Mouse (Mus musculus) testis, adult 2 months (tissue): ENCODE measurements around the gene Myo1d. TPM values are rescaled to one million over a fixed set of nuclear protein-coding genes. Genes with fewer than 3 reads are reported as not detected.

Source experiments
- H3K27ac ChIP-seq: fragments of 200-500 bp; 2 replicates; pipeline ENCODE4 v1.5.1; 2012; ENCODE audit warnings: low read depth, low read length; ENCODE audit not compliant: control insufficient read depth, insufficient read depth
- H3K27me3 ChIP-seq: fragments of 200-500 bp; 2 replicates; pipeline ENCODE4 v1.6.1; 2012; ENCODE audit warnings: mild to moderate bottlenecking, low read length, moderate library complexity; ENCODE audit not compliant: control insufficient read depth, insufficient read depth
- H3K36me3 ChIP-seq: fragments of 200-500 bp; 2 replicates; pipeline ENCODE4 v1.6.1; 2012; ENCODE audit warnings: mild to moderate bottlenecking, low read length; ENCODE audit not compliant: control insufficient read depth, insufficient read depth
- H3K4me1 ChIP-seq: fragments of 200-500 bp; 2 replicates; pipeline ENCODE4 v1.6.1; 2012; ENCODE audit warnings: low read length; ENCODE audit not compliant: control insufficient read depth, insufficient read depth
- H3K4me3 ChIP-seq: fragments of 200-500 bp; 2 replicates; pipeline ENCODE4 v1.5.1; 2012; ENCODE audit warnings: low read depth, mild to moderate bottlenecking, low read length, moderate library complexity, mixed read lengths; ENCODE audit not compliant: control insufficient read depth
- CTCF ChIP-seq: fragments of 200-500 bp; IDR thresholded peaks from 2 replicates; pipeline ENCODE4 v1.5.1; 2012; ENCODE audit warnings: low read depth, mild to moderate bottlenecking, inconsistent platforms, low read length, moderate library complexity; ENCODE audit not compliant: control insufficient read depth, insufficient read depth, insufficient replicate concordance
- POLR2A ChIP-seq: fragments of 200-500 bp; IDR thresholded peaks from 2 replicates; pipeline ENCODE4 v1.6.1; 2012; ENCODE audit warnings: low read depth, mild to moderate bottlenecking, inconsistent platforms, low read length, moderate library complexity; ENCODE audit not compliant: control insufficient read depth
- polyA plus RNA-seq: library from polyadenylated mRNA; depleted of rRNA; stranded (reverse); fragments of >200 nt; gene quantifications from 2 replicates; pipeline ENCODE4 v1.2.3, GENCODE M21; 2012

The Myo1d gene
- polyA plus RNA-seq, 1 experiment = 4.6 TPM

GRCm38 (mm10) chr11:80503281-80503680 is 276.5 kb downstream of the Myo1d start:
- TF ChIP-seq POLR2A (no peak), CTCF (no peak)
- Histone ChIP-seq H3K27ac (no peak overlapping the region), H3K4me3 (no peak overlapping the region), H3K27me3 (no peaks in the 10 kb centered on the region), H3K36me3 (no peaks in the 10 kb centered on the region), H3K4me1 (peaks cover 3% of the 10 kb centered on the region)

- Histone ChIP-seq H3K27me3 (no peaks in the 10 kb centered on the region), H3K4me1 (peaks cover 3% of the 10 kb centered on the region), H3K36me3 (no peaks in the 10 kb centered on the region), H3K27ac (no peak overlapping the region), H3K4me3 (no peak overlapping the region)
- TF ChIP-seq CTCF (no peak), POLR2A (no peak)
These were observed 280.3 kb downstream of the Myo1d start for GRCm38 (mm10) chr11:80499550-80499952.

GRCm38 (mm10) chr11:80498328-80499070 is 281.3 kb downstream of the Myo1d start:
- no peaks in the 10 kb centered on the region for H3K36me3 ChIP-seq
- no peak for TF ChIP-seq POLR2A
- no peak for TF ChIP-seq CTCF

GRCm38 (mm10) chr11:80497225-80497919 is 282.5 kb downstream of the Myo1d start:
- Histone ChIP-seq H3K27me3 (no peaks in the 10 kb centered on the region), H3K36me3 (no peaks in the 10 kb centered on the region), H3K4me3 (no peak overlapping the region), H3K27ac (no peak overlapping the region), H3K4me1 (no peaks in the 10 kb centered on the region)
- TF ChIP-seq POLR2A (no peak), CTCF (no peak)

More at GRCm38 (mm10) chr11:80498328-80499070, 281.3 kb downstream of the Myo1d start:
- H3K27ac ChIP-seq = no peak overlapping the region
- H3K27me3 ChIP-seq = no peaks in the 10 kb centered on the region
- H3K4me3 ChIP-seq = no peak overlapping the region
- H3K4me1 ChIP-seq = no peaks in the 10 kb centered on the region

- Histone ChIP-seq H3K36me3 (no peaks in the 10 kb centered on the region), H3K4me3 (no peak overlapping the region)
- no peak for TF ChIP-seq CTCF
- no peak for TF ChIP-seq POLR2A
These were observed 283.2 kb downstream of the Myo1d start for GRCm38 (mm10) chr11:80496640-80497039.

GRCm38 (mm10) chr11:80495972-80496371 is 283.9 kb downstream of the Myo1d start:
- Histone ChIP-seq H3K4me3 (no peak overlapping the region), H3K27me3 (no peaks in the 10 kb centered on the region), H3K4me1 (no peaks in the 10 kb centered on the region), H3K36me3 (no peaks in the 10 kb centered on the region), H3K27ac (no peak overlapping the region)
- TF ChIP-seq CTCF (no peak), POLR2A (no peak)

More at GRCm38 (mm10) chr11:80496640-80497039, 283.2 kb downstream of the Myo1d start:
- H3K27ac ChIP-seq = no peak overlapping the region
- H3K4me1 ChIP-seq = no peaks in the 10 kb centered on the region
- no peaks in the 10 kb centered on the region for H3K27me3 ChIP-seq

GRCm38 (mm10) chr11:80494852-80495251 is 285.0 kb downstream of the Myo1d start:
- no peak for TF ChIP-seq CTCF
- no peak for TF ChIP-seq POLR2A
- no peak overlapping the region for H3K4me3 ChIP-seq
- H3K36me3 ChIP-seq = no peaks in the 10 kb centered on the region
- no peaks in the 10 kb centered on the region for H3K27me3 ChIP-seq
- H3K4me1 ChIP-seq = no peaks in the 10 kb centered on the region
- no peak overlapping the region for H3K27ac ChIP-seq

GRCm38 (mm10) chr11:80493186-80493585 is 286.6 kb downstream of the Myo1d start:
- H3K27ac ChIP-seq = no peak overlapping the region
- TF ChIP-seq POLR2A (no peak), CTCF (no peak)
- no peak overlapping the region for H3K4me3 ChIP-seq
- no peaks in the 10 kb centered on the region; the same call in 1 of the 2 replicates for H3K4me1 ChIP-seq
- H3K27me3 ChIP-seq = no peaks in the 10 kb centered on the region
- H3K36me3 ChIP-seq = no peaks in the 10 kb centered on the region
